Comparison of ENCODE assay signal across 14 mouse cellular contexts in genomic region chr1:171119405-171119804, GRCm38 (mm10). TPM values are rescaled to one million over a fixed set of nuclear protein-coding genes. Genes with fewer than 3 reads are reported as not detected.
"Had no signal": no experiment of that assay in that cellular context is flagged by ENCODE, and none has a peak within 500 bp of the region (broad histone marks: within the 10 kb centered on the region; RNA-seq: fewer than 3 reads in every experiment).

No protein-coding gene starts in this region.

- ATAC-seq: liver, postnatal 0 days; lung, postnatal 0 days had no signal

- DNase-seq: liver, postnatal 0 days; lung, adult 2 months; lung, postnatal 14 days; lung, postnatal 36 days; retina, postnatal 1 day; right cerebral cortex, postnatal 14 days; right cerebral cortex, postnatal 4 days; spleen, adult 18-20 months; thymus, adult 18-20 months; thymus, postnatal 14 days; thymus, postnatal 36 days had no signal

RNA-seq across cellular contexts. Expression of gene Mpz, which starts 31.1 kb away (rescaled TPM):
- total RNA-seq: megakaryocyte progenitor cell, adult 5-6 weeks; monocyte, adult 5-6 weeks had no signal
